Mouse (Mus musculus): ENCODE results near the gene Kcnmb1. TPM values are rescaled to one million over a fixed set of nuclear protein-coding genes. Genes with fewer than 3 reads are reported as not detected.

Gene Kcnmb1
- polyA plus RNA-seq, 1 experiment, result not detected

DNA sequence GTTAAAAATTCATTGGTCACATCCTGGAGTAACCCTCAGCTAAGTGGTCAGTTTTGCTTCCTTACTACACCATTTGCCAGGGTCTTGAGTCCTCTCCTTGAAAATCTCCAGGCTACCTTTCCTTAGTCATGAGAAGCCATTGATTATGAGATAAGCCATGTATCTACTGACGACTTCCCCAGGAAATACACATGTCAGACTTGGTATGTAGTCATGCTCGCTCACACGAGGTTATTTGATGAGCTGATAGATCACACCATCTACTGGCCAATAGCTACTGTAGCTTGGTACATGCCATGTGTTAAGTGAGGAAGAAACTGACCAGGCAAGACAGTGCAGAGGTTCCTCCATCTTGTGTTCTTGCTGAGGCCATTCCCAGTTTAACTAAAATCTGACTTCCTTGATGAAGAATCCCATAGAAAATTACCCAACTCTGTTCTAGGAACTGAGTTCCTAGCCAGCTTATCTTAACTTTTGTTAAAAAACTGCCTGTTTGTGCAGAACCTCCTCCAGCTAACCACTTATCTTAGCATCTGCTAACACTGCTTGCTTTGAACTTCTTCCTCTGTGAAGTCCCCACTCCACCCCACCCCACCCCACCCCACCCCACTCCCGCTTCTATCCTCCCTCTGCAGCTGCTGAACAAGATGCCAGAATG lies 23.2 kb upstream of the Kcnmb1 start:
- Histone ChIP-seq H3K9me3 (peaks cover 4% of the 10 kb centered on the region; the same call in 1 of the 2 replicates), H3K36me3 (replicated peaks; ENCODE audit: low read length) (no peaks in the 10 kb centered on the region), H3K4me1 (peaks cover 22% of the 10 kb centered on the region), H3K4me3 (replicated peaks) (no peak overlapping the region), H3K27me3 (replicated peaks) (peaks cover 20% of the 10 kb centered on the region)
- TF ChIP-seq GATA1 (IDR thresholded peaks at IDR 0.05; ENCODE audit: borderline replicate concordance, low read length), result no peak

DNA sequence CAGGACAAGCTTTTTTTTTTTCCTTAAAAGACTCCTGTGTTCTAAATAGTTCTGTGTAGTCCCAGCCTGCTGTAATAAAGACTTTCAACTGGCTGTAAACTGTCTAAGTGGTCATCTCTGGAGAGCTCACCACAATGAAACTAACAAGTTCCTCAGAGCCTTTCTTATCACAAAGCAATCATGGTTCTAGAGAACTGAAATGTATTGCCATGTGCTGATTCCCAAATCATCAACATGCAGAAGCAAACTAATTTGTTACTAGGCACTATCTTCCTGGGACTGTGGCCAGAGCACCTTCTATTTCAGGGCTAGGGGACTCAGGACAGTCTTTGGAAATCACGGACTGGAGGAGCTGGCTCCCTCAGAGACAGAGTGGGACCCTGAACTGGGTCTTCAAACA lies 19.2 kb upstream of the Kcnmb1 start:
- no peak for TF ChIP-seq FLI1 (IDR thresholded peaks at IDR 0.05; ENCODE audit: low read length)
- TF ChIP-seq GATA1 (IDR thresholded peaks at IDR 0.05; ENCODE audit: borderline replicate concordance, low read length), result no peak
- peaks cover 12% of the 10 kb centered on the region for H3K27me3 ChIP-seq (replicated peaks)
- H3K36me3 ChIP-seq (replicated peaks; ENCODE audit: low read length), result no peaks in the 10 kb centered on the region
- no peak overlapping the region for H3K4me3 ChIP-seq (replicated peaks)
- peaks cover 4% of the 10 kb centered on the region; the same call in 1 of the 2 replicates for H3K9me3 ChIP-seq
- peaks cover 20% of the 10 kb centered on the region for H3K4me1 ChIP-seq

DNA sequence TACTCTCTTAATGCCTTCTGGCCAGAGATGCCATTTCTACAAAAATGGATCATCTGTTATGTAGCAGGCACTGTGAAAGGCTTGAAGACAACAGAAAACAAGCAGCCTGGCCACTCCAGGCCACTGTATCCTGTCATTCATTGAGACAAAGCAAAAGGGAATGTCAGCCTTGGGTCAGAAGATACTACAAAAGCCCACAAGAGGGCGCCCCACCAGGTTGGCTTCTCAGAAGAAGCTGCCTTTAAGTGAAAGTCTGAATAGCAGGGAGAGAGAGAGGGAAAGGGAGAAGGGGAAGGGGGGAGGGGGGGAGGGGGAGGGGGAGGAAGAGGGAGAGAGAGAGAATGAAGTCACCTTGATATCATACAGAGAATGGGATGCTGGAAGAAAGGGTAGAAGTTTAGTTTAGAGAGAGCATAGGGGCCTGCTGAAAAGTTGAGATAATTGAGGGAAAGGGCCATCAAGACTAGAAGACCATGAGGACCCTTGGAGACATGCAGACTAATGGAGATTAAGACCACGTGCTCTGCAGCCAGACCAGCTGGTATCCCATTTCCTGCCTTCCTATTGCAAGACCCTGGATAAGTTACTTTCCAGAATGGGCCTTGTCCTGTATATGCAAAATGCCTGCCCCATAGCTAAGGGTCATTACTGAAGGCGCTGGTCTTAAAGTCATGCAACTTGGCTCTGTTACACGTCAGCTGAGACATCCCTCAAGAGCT lies 18.6 kb upstream of the Kcnmb1 start:
- TF ChIP-seq GATA1 (IDR thresholded peaks at IDR 0.05; ENCODE audit: borderline replicate concordance, low read length) (no peak), FLI1 (IDR thresholded peaks at IDR 0.05; ENCODE audit: low read length) (no peak)
- H3K9me3 ChIP-seq, result peaks cover 4% of the 10 kb centered on the region; the same call in 1 of the 2 replicates
- H3K36me3 ChIP-seq (replicated peaks; ENCODE audit: low read length), result no peaks in the 10 kb centered on the region
- H3K27me3 ChIP-seq (replicated peaks), result peaks cover 9% of the 10 kb centered on the region
- no peak overlapping the region for H3K4me3 ChIP-seq (replicated peaks)
- H3K4me1 ChIP-seq, result peaks cover 13% of the 10 kb centered on the region

DNA sequence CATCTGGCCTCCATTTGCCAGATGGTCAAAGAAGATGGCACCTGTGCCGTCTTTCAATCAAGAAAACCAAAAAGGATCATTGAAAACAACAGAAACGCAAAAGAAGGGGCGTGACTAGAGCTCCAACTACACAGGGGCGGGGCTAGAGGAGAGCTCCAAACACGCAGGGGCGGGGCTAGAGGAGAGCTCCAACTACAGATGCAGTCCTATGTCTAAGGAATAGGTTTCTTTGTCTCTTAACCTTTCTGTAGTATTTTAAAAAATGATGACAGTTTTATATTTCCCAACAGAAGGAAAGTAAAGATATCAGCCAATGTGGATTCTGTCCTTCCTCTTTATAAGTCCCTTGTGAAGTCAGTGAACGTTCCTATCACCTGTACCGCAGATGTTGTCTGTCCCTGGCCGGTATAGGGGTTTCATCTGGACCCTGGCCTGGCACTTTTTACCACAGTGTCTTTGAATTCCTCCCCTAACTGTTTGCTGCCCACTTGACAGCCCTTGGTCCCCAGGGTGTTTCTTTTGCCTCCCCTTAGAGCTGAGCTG lies 18.0 kb upstream of the Kcnmb1 start:
- Histone ChIP-seq H3K27me3 (replicated peaks) (peaks cover 7% of the 10 kb centered on the region), H3K36me3 (replicated peaks; ENCODE audit: low read length) (no peaks in the 10 kb centered on the region), H3K9me3 (peaks cover 4% of the 10 kb centered on the region; the same call in 1 of the 2 replicates), H3K4me1 (peaks cover 9% of the 10 kb centered on the region), H3K4me3 (replicated peaks) (no peak overlapping the region)
- TF ChIP-seq GATA1 (IDR thresholded peaks at IDR 0.05; ENCODE audit: borderline replicate concordance, low read length), result no peak
- TF ChIP-seq FLI1 (IDR thresholded peaks at IDR 0.05; ENCODE audit: low read length), result no peak

DNA sequence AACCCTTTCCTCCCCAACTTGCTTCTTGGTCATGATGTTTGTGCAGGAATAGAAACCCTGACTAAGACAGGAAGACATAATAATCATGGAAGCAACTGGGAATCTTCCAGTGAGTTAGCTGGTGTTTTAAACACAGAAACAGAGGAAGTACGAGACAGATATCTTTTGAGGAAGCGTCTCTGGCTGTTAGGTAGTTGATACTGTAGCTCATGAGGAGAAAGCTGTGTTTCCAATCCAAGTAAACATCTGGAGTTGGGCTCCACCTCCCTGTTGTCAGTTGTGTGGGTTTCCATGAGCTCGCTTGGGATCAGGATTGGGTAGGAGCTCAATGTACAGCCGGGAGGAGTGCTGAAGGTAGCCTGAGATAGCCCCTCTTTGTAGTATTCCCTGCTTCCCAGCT lies 16.3 kb upstream of the Kcnmb1 start:
- Histone ChIP-seq H3K4me1 (peaks cover 9% of the 10 kb centered on the region), H3K36me3 (replicated peaks; ENCODE audit: low read length) (no peaks in the 10 kb centered on the region), H3K27me3 (replicated peaks) (peaks cover 5% of the 10 kb centered on the region), H3K4me3 (replicated peaks) (no peak overlapping the region), H3K9me3 (peaks cover 14% of the 10 kb centered on the region)
- TF ChIP-seq GATA1 (IDR thresholded peaks at IDR 0.05; ENCODE audit: borderline replicate concordance, low read length), result no peak
- TF ChIP-seq FLI1 (IDR thresholded peaks at IDR 0.05; ENCODE audit: low read length), result no peak

DNA sequence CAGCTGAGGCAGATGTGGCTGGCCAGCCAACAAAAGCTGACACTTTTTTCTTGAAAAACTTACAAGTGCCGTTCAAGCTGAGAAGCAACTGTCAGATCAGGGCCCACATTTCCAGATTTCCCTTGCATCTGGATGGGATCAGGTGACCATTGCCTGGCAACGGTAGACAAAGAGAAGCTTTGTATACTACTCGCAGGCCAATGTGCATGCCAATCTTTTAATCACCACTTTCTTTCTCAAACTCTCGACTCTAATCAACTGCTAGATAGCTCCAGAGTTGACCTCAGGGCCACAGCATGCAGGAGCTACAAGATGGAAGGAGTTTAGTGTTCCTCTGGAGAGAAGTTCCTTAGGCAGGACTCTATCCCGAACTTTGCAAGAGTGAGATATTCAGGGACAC lies 11.7 kb upstream of the Kcnmb1 start:
- Histone ChIP-seq H3K4me3 (replicated peaks) (no peak overlapping the region), H3K9me3 (peaks cover 10% of the 10 kb centered on the region), H3K27me3 (replicated peaks) (peaks cover 29% of the 10 kb centered on the region), H3K4me1 (peaks cover 5% of the 10 kb centered on the region), H3K36me3 (replicated peaks; ENCODE audit: low read length) (no peaks in the 10 kb centered on the region)
- TF ChIP-seq GATA1 (IDR thresholded peaks at IDR 0.05; ENCODE audit: borderline replicate concordance, low read length) (no peak), FLI1 (IDR thresholded peaks at IDR 0.05; ENCODE audit: low read length) (no peak)

DNA sequence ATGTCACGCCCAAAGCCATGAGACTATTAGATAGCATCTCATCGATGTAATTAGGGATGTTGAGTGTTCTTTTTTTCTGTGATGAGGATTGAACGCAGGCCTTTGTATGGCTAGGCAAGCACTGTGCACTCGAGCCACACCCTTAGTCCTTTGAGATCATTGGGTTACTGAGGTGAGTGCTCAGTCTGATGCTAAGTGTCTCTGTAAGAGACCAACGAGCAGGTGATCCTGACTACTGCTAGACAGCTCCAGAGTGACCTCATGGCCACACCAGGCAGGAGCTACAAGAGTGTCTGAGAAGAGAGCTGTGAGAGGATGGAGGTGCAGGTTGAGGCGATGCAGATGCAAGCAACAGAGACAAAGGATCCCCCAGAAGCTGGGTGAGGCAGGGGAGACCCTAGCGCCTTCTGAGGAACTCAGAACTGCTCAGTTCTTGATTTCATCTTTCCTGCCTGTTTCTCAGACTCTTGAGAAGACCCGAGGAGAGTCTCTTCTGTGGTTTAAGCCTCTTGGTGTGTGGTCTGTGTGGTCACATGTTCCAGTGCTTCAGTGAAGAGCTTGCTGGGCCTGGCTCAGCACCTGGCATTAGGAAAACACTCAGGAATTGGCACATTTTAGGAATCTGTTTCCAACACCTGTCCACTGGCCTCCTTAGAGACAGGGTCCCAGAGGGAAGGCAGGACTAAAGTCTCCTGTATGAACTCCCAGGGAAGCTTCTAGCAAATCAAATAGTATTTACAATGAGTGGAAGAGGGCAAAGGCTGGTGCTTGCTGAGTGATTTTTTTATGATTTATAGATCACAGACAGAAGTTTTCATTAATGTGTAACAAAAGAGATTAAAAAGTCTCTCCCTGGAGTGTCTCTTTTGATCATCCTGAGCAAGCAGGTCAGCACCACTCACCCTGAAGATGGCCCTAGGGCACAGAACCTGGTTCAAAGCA lies 10.9 kb upstream of the Kcnmb1 start:
- H3K4me3 ChIP-seq (replicated peaks), result no peak overlapping the region
- H3K4me1 ChIP-seq, result peaks cover 4% of the 10 kb centered on the region
- no peaks in the 10 kb centered on the region for H3K36me3 ChIP-seq (replicated peaks; ENCODE audit: low read length)
- peaks cover 34% of the 10 kb centered on the region for H3K27me3 ChIP-seq (replicated peaks)
- H3K9me3 ChIP-seq, result peaks cover 10% of the 10 kb centered on the region
- TF ChIP-seq FLI1 (IDR thresholded peaks at IDR 0.05; ENCODE audit: low read length), result no peak
- TF ChIP-seq GATA1 (IDR thresholded peaks at IDR 0.05; ENCODE audit: borderline replicate concordance, low read length), result no peak

DNA sequence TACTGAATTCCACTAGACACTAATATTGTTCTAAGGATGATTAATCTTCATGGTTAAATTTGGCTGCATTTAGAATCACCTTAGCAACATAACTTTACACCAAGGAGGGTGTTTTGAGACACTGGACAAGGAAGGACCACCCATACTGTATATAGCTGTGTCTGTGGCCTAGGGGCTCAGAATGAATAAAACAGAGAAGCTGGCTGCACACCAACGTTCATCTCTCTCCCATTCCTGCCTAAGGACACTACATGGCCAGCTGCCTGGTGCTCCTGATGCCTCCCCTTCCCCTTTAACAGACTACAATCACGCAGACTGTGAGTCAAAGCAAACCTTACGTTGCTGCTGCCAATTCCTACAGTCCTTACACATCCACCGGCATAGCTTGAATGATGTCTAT lies 6.8 kb upstream of the Kcnmb1 start:
- Histone ChIP-seq H3K4me3 (replicated peaks) (no peak overlapping the region), H3K36me3 (replicated peaks; ENCODE audit: low read length) (no peaks in the 10 kb centered on the region), H3K4me1 (peaks cover 4% of the 10 kb centered on the region), H3K27me3 (replicated peaks) (peaks cover 46% of the 10 kb centered on the region), H3K9me3 (peaks cover 10% of the 10 kb centered on the region; the same call in 1 of the 2 replicates)
- TF ChIP-seq FLI1 (IDR thresholded peaks at IDR 0.05; ENCODE audit: low read length) (no peak), GATA1 (IDR thresholded peaks at IDR 0.05; ENCODE audit: borderline replicate concordance, low read length) (no peak)

DNA sequence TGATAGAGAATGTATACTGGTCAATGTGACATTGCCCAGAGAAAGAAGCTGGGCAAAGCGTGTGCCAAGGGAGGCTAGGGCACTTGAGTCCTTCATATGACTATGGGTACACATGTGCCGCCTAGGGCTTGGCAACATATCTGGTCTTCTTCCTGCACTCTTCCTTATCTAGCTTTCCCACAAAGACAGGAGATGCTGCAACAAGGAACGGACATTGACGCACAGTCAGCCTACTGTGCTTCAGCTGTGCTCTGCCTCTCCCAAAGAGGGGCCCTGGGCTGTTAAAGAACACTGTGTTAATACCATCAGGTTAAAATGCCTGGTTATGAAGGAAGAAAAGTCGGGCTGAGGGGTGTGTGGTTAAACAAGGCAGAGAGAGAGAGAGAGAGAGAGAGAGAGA lies 6.2 kb upstream of the Kcnmb1 start:
- no peak overlapping the region for H3K4me3 ChIP-seq (replicated peaks)
- no peaks in the 10 kb centered on the region for H3K36me3 ChIP-seq (replicated peaks; ENCODE audit: low read length)
- 0 out of 2 replicates have a peak, but pooled peaks cover 6% of the 10 kb centered on the region for H3K9me3 ChIP-seq
- H3K27me3 ChIP-seq (replicated peaks), result peaks cover 49% of the 10 kb centered on the region
- peaks cover 4% of the 10 kb centered on the region for H3K4me1 ChIP-seq
- TF ChIP-seq FLI1 (IDR thresholded peaks at IDR 0.05; ENCODE audit: low read length) (no peak), GATA1 (IDR thresholded peaks at IDR 0.05; ENCODE audit: borderline replicate concordance, low read length) (no peak)

Data from megakaryocyte, embryonic 14.5 days (primary cell).